Mouse (Mus musculus): Measurements from ENCODE around the gene Bid.

DNA sequence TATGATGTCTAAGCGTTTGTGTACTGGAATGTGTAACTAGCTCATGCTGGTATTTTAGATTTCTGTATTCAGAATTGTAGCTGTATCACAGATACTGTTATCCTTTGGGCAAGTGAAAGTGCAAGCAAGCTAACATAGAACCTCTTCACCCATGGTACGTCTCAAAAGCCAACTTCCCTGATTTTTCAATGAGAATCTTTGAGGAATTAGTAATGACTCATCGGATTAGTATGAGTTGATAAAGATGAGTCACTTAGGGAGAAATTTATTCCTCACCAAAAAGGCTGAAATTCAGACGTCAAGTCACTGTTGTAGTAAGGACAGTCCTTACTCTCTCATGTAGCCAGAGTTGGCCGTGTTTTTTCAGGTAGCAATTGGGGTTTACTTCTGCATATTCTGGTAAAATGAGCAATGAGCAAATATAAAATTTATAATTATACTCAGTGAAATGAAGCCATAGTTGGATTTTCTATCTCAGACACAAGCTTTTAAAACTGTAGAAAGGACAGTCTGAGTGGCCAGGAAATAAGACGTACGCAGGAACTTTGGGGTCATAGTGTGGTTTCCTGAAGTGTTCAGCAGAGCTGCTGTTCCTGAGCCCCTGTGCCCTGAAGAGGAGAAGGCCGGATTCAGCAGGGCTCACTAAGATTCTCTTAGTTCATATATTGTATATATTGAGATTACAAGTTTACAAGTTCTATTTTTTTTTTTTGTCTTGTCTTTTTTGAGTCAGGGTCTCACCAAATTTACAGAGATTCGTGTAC is 50.4 kb downstream of the Bid start:
- TF ChIP-seq EP300 (IDR thresholded peaks at IDR 0.05; ENCODE audit: low read depth) (no peak), CTCF (IDR thresholded peaks at IDR 0.05; ENCODE audit: low read depth) (no peak)

Measured in liver, embryonic 14.5 days (tissue).